Mouse (Mus musculus): Measurements from ENCODE around the gene Selplg.

- TF ChIP-seq CTCF (conservative IDR thresholded peaks at IDR 0.05; ENCODE audit: insufficient read depth, insufficient read length, low read depth, low read length) (no peak), POLR2A (IDR thresholded peaks at IDR 0.05; ENCODE audit: low read depth, low read length) (no peak)
These were observed 43.2 kb upstream of the Selplg start for GRCm38 (mm10) chr5:113875625-113876024.

Measured in kidney, adult 2 months (tissue).